10 mouse cellular contexts compared by ENCODE assay signal in genomic region chr7:98354160-98354920, GRCm38 (mm10). TPM values are rescaled to one million over a fixed set of nuclear protein-coding genes. Genes with fewer than 3 reads are reported as not detected.
DNase-seq lines count a peak whose midpoint lies in the region; ATAC-seq and TF ChIP-seq lines count a peak whose summit lies in the region.
"Had no signal": no experiment of that assay in that cellular context is flagged by ENCODE, and none has a peak within 500 bp of the region (broad histone marks: within the 10 kb centered on the region; RNA-seq: fewer than 3 reads in every experiment).

No protein-coding gene starts in this region.

- H3K9ac ChIP-seq in midbrain, embryonic 12.5 days (replicated peaks): no peak overlapping the region
- H3K9ac ChIP-seq in midbrain, embryonic 16.5 days (ENCODE audit: low read depth, low read length): no peak overlapping the region
- H3K9ac ChIP-seq in limb, embryonic 13.5 days: peak overlapping the region; percentile 35; the same call in 1 of the 2 replicates
- H3K9ac ChIP-seq: heart, embryonic 15.5 days; stomach, embryonic 15.5 days had no signal

- intact Hi-C loops in gastrocnemius, adult 2 months (cut with DNase I): no loop called here
- intact Hi-C loops in gastrocnemius, postnatal 14 days (cut with DNase I; ENCODE audit: low total_unique reads): no loop called here

- H3K9me3 ChIP-seq in midbrain, embryonic 12.5 days: no peaks in the 10 kb centered on the region
- no peaks in the 10 kb centered on the region for H3K9me3 ChIP-seq in midbrain, embryonic 16.5 days (replicated peaks; ENCODE audit: control insufficient read depth, low read length, poor library complexity, severe bottlenecking)
- H3K9me3 ChIP-seq in limb, embryonic 13.5 days: no peaks in the 10 kb centered on the region
- H3K9me3 ChIP-seq: heart, embryonic 15.5 days; stomach, embryonic 15.5 days had no signal

- peaks cover 28% of the 10 kb centered on the region for H3K36me3 ChIP-seq in midbrain, embryonic 12.5 days
- H3K36me3 ChIP-seq in midbrain, embryonic 16.5 days (ENCODE audit: control insufficient read depth, insufficient read depth, low read length): no peaks in the 10 kb centered on the region; the same call in 1 of the 2 replicates
- peaks cover 43% of the 10 kb centered on the region for H3K36me3 ChIP-seq in limb, embryonic 13.5 days

- no peak overlapping the region for H3K4me3 ChIP-seq in gastrocnemius, adult 2 months
- H3K4me3 ChIP-seq in midbrain, embryonic 12.5 days: no peak overlapping the region
- no peak overlapping the region for H3K4me3 ChIP-seq in midbrain, embryonic 16.5 days (ENCODE audit: low read depth, low read length)
- peak overlapping the region; percentile 7 for H3K4me3 ChIP-seq in limb, embryonic 13.5 days
- H3K4me3 ChIP-seq: heart, embryonic 15.5 days; stomach, embryonic 15.5 days had no signal

- ATAC-seq in midbrain, embryonic 12.5 days (ENCODE audit: low FRiP score, low read depth): peak; percentile 34; the same call in 1 of the 2 replicates
- no peak for ATAC-seq in midbrain, embryonic 16.5 days
- ATAC-seq in limb, embryonic 13.5 days (ENCODE audit: low FRiP score, low read depth): peak; percentile 69

- peaks cover 10% of the 10 kb centered on the region; the same call in 1 of the 2 replicates for H3K27me3 ChIP-seq in midbrain, embryonic 12.5 days
- no peaks in the 10 kb centered on the region for H3K27me3 ChIP-seq in midbrain, embryonic 16.5 days (ENCODE audit: control insufficient read depth, insufficient read depth, low read depth, low read length)
- H3K27me3 ChIP-seq in limb, embryonic 13.5 days: no peaks in the 10 kb centered on the region
- H3K27me3 ChIP-seq: heart, embryonic 15.5 days; stomach, embryonic 15.5 days had no signal

- TF ChIP-seq CTCF in gastrocnemius, adult 2 months (IDR thresholded peaks at IDR 0.05): no peak

- DNase-seq in gastrocnemius, adult 2 months: no peak
- DNase-seq in gastrocnemius, postnatal 14 days: no peak
- DNase-seq in layer of hippocampus, adult 8-10 months (ENCODE audit: low spot score in 2 of 2): no peak
- DNase-seq in adrenal gland, postnatal 25 days: no peak
- no peak for DNase-seq in adipocyte (ENCODE audit: low spot score)

- WGBS in midbrain, embryonic 12.5 days: 21% methylated on average over 12 of the region's 12 CpGs
- 24% methylated on average over 12 of the region's 12 CpGs for WGBS in midbrain, embryonic 16.5 days
- WGBS in limb, embryonic 13.5 days: 13% methylated on average over 12 of the region's 12 CpGs

- peak overlapping the region; percentile 24 for H3K27ac ChIP-seq in gastrocnemius, adult 2 months
- 0 out of 2 replicates have a peak overlapping the region, but pooled peaks have one; percentile 5 for H3K27ac ChIP-seq in midbrain, embryonic 12.5 days (replicated peaks)
- no peak overlapping the region for H3K27ac ChIP-seq in midbrain, embryonic 16.5 days (ENCODE audit: low read length)
- peak overlapping the region; percentile 85 for H3K27ac ChIP-seq in limb, embryonic 13.5 days
- H3K27ac ChIP-seq: heart, embryonic 15.5 days; stomach, embryonic 15.5 days had no signal

- H3K4me2 ChIP-seq in midbrain, embryonic 12.5 days (replicated peaks): no peak overlapping the region
- no peak overlapping the region for H3K4me2 ChIP-seq in midbrain, embryonic 16.5 days (ENCODE audit: low read length)
- H3K4me2 ChIP-seq in limb, embryonic 13.5 days (replicated peaks): peak overlapping the region; percentile 51
- H3K4me2 ChIP-seq: heart, embryonic 15.5 days; stomach, embryonic 15.5 days had no signal

- peaks cover 47% of the 10 kb centered on the region for H3K4me1 ChIP-seq in midbrain, embryonic 12.5 days
- peaks cover 17% of the 10 kb centered on the region for H3K4me1 ChIP-seq in midbrain, embryonic 16.5 days (ENCODE audit: control insufficient read depth, insufficient read depth, low read length)
- peaks cover 62% of the 10 kb centered on the region for H3K4me1 ChIP-seq in limb, embryonic 13.5 days

RNA-seq across cellular contexts. Expression of gene Tsku, which starts 6.8 kb away (rescaled TPM):
- 1 to 10 TPM; 1.1 to 2.2 TPM for total RNA-seq in gastrocnemius, adult 2 months (2021)
- total RNA-seq in gastrocnemius, postnatal 14 days (2021): 1 to 10 TPM; 4.0 to 4.2 TPM
- 6.8 and 9.1 TPM in 2 replicates for polyA plus RNA-seq in midbrain, embryonic 12.5 days (2016; fragmentation: Nextera tagmentation; extraction: Ambion mirVana)
- polyA plus RNA-seq in midbrain, embryonic 16.5 days (2015; fragmentation: Nextera tagmentation; extraction: Ambion mirVana): 7.0 and 8.0 TPM in 2 replicates
- 22.4 and 23.1 TPM in 2 replicates for polyA plus RNA-seq in limb, embryonic 13.5 days (2015; fragmentation: Nextera tagmentation; extraction: Ambion mirVana)
- total RNA-seq in layer of hippocampus, adult 8-10 months (2022): 1 to 10 TPM; 1.6 to 2.8 (median 2.3) TPM
- 22.9 and 40.6 TPM in 2 replicates for total RNA-seq in adrenal gland, postnatal 25 days (2021)

RNA-seq across cellular contexts. Expression of gene Acer3, which starts 33.3 kb away (rescaled TPM):
- total RNA-seq in gastrocnemius, adult 2 months (2021): 1 to 10 TPM; 4.0 to 5.3 TPM
- total RNA-seq in gastrocnemius, postnatal 14 days (2021): 1 to 10 TPM; 5.1 to 5.6 TPM
- 16.0 and 16.5 TPM in 2 replicates for polyA plus RNA-seq in midbrain, embryonic 12.5 days (2016; fragmentation: Nextera tagmentation; extraction: Ambion mirVana)
- 20.6 and 22.5 TPM in 2 replicates for polyA plus RNA-seq in midbrain, embryonic 16.5 days (2015; fragmentation: Nextera tagmentation; extraction: Ambion mirVana)
- polyA plus RNA-seq in limb, embryonic 13.5 days (2015; fragmentation: Nextera tagmentation; extraction: Ambion mirVana): 33.7 and 34.7 TPM in 2 replicates
- total RNA-seq in layer of hippocampus, adult 8-10 months (2022): 10 to 100 TPM; 22.7 to 32.0 (median 24.3) TPM
- total RNA-seq in adrenal gland, postnatal 25 days (2021): 12.9 and 20.0 TPM in 2 replicates
